Mouse (Mus musculus): ENCODE results near the gene Rpn1.
A peak's percentile ranks its signal among the peaks of the same experiment; 100 is the strongest.

Gene Rpn1

DNA sequence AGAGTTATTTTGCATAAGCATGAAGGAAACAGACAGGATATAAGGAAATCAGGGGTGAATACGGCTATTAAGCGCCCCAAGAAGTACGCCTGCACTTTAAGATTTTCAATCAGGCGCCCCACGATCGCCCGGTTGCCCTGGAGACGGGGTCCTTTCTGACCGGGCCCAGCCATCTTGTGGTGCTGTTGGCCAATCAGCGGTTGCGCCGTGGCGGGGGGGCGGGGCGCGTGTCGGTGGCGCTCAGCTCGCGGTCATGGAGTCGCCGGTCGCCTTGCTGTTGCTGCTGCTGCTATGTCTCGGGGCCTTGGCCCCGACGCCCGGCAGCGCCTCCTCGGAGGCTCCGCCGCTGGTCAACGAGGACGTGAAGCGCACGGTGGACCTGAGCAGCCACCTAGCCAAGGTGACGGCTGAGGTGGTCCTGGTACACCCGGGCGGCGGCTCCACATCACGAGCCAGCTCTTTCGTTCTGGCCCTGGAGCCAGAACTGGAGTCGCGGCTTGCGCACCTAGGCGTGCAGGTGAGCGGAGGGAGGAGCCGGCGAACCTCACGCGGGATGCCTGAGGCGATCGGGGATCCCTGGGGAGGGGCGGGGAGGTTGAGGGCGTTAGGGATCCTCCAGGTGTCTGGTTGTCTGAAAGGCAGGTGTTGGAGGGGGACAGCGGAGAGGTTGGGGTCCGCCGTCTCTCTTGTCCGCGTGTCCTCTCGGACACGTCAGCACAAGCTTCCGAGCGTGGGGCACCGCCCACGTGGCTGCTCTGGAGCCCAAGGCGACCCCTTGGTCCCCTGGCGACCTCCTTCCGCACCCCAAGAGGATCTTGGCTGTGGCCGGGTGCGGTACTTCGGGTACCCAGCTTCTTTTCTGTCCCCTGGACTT, at the start of gene Rpn1:
Gene Rpn1 (plus strand): TSS at position 205 of the 874 bp plus-strand sequence.
- peak; percentile 97 for DNase-seq

DNA sequence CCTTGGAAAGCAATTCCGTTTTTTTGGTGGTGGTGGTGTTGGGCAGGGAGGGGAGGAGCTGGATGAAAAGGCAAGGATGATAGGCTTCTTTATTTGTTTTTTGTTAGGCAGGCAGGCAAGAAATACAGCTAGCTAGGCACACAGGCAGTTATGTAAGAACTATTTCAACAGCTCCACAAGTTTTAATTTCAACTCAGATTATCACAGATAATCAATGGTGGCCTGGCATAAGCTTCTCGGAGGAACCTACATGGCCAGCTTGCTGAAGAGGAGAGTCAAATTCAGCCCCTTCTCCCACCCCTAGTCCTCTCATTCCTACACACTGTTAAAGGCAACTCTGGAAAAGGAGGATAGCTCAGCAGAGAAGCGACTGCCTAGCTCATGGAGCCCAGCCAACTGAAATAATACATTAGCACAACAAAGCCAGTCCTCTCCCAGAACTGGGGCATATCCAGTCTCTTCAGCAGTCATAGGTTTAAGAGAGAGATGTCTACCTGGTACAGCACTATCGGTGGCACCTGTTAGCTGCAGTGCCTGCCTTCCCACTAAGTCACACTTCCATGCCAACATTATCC, 46.7 kb upstream of the Rpn1 start:
- DNase-seq = peak; percentile 41

DNA sequence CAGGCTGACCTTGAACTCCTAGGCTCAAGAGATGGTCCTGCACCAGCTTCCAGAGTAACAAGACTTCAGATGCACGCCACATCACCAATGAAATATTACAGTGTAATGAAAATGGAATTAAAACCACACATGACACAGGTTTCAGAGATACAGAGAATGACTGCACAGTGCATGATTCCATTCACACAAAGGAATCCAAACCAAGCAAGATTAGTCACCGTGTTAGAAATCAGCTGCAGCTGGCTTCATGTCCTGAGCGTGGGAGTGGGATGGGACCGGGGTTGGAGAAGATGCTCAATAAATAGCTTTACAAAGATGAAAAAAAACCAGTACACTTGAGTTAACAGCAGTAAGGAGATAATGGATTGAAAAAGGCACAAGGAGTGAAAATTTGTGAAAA, 44.9 kb upstream of the Rpn1 start:
- no peak for DNase-seq

DNA sequence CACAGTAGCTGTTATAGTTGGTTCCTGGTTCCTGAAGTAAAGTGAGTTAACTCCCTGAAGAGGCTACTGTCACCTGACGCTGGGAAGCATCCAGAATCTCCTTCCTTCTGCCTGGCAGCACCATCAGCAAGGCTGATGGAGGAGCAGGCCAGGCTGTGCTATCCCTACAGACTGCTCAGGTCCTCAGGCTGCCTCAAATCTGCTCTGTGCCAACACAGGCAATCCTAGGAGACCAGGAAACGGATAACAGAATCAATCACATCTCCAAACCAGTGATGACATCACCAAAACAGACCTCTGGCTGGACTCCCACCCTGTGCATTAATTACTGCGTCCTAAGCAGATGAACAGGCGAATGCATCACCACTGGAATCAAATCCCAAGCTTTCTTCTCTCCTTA, 43.1 kb upstream of the Rpn1 start:
- no peak for DNase-seq

DNA sequence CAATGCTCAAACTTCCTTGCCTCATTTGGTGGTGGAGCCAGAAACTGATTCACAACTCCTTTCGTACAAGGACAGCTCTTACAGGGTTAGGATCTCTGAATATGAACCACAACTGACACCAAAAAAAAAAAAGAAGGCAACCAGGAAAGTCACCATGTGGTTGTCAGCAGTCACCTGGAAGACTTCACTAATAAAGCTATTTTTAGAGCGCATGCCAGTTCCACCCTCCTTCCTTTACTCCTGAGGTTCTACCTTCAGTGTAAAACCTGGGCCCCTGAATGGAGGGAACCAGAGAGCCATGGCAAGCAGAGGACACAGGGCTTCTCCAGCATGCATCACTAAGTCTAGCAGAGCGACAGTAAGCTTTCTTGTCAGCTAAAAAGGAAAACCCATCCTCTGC, 41.9 kb upstream of the Rpn1 start:
- no peak for DNase-seq

DNA sequence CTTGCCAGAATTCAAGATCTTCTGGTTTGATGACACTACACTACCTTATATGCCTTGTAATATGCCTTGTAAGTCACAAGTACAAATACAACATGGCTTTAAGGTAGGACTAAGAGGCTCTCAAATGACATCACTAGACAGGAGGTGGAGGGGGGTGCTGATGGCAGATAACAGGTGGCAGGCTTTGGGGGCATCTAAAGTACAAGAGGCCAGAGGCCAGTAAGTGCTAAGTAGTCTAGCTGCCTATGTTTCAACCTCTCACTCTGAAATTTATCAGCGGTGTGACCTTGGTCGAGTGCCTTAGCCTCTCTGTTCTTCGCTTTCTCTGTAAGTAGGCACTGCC, 40.1 kb upstream of the Rpn1 start:
- DNase-seq = no peak

DNA sequence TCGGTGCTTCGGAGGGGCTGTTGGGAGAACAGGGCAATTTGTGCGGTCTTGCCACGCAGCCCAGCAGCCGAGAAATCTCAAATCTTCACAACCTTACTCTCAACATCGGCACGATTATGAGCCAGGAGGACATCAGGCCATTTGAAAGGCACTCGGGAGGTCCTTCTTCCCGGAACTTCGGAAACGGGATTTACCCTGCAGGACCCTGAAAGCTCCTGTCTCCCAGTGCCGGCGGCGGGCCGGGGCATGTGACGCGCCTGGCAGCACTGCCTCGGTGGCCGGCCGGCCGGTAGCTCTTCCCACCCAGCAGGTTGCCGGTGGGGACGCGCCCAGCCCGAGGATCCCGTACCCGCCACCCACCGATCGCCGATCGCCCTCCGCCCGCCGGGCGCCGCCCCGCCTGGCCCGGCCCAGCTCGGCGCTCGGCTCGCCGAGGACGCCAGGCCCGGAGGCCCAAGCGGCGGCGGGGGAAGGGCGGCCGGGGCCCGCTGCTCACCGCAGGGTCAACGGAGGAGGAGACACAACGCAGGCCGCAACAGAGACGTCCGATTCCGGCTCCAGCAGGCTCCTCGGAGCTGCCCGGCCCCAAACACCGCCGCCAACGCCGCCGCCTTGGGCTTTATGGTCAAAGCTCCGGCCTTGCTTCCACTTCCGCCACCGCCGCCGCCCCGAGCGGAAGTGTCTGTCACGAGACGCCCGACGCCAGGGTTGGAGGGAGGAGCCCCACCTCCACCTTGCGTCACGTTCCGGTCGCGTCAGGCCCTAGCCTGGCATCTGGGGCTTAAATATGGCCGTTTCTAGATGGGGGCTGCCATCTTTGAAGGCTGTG, 39.5 kb upstream of the Rpn1 start, which contains the start of gene Rab7:
Gene Rab7 (minus strand): TSS at position 694 of the 829 bp plus-strand sequence.
- DNase-seq = peak; percentile 97

DNA sequence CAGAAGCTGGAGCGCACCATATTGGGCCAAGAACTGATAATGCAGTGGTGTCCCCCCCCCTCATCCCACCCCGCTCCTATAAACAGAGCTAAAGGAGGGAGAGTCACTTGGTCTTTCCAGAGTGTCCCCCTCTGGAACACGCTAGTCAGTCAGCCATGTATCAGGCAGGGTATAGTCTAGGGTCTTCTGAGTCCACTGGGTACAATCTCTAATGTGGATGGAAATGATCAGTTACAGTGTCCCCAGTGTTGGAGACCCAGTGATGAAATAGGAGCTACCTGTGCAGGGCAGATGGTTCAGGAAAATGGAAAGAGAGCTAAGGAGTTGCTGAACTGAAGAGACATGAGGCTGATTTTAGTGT, 38.9 kb upstream of the Rpn1 start:
- DNase-seq = peak; percentile 31

DNA sequence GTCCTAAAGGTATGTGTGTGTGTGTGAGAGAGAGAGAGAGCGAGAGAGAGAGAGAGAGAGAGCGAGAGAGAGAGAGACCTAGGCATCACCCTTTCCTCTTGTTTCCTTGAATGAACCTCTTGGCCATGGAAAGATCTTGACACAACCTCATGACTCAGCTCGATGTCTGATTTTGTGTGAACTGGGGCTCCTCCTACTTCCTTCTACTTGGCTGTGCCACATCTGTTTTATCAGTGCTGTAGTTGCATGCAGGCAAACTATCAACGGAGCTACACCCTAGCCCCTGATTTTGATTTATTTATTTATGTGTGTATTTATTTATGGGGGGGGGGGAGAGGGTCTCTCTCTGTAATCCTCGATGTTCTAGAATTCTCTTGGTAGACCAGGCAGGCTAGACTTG, 36.4 kb upstream of the Rpn1 start:
- no peak for DNase-seq

DNA sequence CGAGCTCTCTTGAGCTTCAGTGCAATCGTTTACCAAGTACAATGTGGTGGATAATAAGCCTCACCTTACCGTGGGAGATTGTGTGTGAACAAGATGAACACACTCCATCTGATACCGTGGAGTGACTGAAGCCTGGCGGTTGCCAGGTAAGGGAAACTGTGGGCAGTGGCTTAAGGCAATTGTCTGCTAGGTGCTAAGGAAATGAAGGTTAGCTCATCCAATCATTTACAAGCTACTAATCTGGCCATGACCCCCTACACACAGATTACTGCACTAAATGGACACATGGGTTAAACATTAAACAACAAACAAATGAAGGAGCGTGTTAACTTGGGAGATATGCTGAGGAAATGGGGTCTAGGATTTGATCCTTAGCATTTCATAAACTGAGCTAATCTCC, 35.3 kb upstream of the Rpn1 start:
- DNase-seq = peak; percentile 41

DNA sequence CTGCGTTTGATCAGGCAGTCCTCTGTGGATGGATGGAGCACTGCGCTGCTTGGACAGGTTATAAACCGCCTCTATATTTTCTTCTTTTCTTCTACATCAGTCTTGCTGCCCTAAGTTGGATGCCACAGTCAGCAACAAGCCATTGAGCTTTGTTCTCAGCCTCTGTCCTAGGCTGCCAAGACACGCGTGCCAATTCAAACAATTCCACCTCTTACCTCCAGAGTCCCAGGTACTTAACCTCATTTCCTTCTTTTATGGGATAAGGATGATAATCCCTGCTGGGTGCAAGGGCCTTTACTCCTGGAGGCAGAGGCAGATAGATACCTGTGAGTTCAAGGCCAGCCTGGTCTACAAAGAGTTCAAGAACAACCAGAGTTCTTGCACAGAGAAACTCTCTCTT, 33.1 kb upstream of the Rpn1 start:
- no peak for DNase-seq

DNA sequence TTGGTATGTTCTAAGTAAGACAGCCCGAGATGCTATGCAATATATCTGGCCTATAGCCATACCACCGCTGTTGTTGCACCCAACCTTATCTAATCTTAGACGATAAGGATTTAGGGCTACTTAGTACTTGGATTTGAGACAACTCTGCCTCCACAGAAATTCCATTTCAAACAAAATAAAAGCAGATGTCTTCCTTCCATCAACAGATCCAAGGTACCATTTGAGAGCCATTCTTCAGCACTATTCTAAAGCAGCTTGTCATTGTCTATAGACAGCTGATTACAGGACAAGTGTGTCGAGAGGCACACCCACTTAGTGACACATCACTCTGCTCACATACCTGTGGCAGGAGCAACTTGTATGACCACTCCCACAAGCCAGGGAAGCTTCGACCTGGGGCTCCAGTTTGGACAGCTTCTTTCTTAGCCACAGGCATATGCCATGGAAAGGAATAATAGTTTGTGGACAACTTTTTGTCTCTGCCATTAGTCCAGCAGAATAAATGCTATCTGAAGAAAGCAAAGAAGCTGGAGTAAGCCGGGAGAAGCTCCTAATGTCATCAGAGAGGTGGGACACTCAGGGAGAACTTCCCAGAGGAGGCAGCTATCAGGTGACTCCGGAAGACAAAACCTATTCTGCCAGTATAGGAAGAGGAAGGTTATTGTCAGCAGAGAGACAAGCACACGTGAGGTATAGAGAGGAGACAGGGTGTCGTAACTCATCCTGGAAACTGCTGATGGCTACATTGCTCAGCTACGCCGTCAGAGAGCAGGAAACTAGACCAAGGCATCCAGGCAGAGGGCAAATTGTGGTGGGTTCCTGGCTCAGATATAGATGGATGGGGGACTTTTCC, 30.8 kb upstream of the Rpn1 start:
- no peak for DNase-seq

DNA sequence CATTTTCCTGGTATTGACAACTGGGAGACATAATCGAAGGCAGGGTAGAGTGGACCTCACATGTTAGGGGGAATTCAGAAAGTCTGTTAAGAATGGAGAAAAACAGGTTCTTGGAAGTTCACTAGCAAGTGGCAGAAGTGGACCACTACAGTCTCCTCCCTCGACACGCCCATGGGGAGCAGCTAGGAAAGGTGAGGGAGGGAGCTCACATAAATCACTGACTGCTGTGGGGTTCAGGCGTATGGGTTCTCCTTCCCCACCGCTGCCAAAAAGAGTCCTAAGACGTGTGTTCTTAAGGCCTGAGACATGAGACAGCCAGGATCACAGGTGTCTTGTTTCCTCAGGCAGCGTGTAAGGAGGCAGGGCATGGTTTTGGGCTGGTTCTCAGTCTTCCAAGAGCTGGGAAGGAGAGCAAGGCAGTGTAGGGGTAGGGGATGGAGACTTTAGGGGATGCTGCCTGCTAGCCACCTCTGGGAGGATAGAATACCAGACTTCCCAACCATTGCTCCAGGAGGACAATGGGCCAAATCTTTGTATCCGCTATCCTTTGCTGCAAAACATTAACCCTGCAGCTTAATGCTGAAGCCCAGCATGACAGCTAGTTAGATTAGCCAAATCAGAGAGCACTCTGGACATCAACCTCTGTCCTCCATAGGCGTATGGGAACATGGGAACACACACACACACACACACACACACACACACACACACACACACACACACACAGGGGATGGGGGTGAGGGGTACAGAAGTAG, 30.0 kb upstream of the Rpn1 start:
- peak; percentile 64 for DNase-seq

DNA sequence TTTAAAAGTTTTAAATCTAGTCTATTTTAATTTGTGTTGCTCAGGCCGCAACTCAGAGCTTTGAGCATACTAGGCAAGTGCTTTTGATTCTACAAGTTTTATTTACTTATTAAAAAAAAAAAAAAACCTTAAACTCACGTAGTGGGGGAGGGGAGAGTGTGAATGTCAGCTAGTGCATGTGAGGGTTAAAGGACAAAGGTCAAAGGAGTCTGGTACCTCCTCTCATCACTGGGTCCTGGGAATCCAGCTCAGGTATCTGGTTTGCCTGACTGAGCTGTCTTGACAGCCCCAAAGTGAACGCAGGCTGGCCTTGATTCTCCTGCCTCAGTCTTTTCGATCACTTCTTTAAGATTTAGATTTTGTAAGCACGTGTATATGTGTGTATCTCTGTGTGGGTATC, 28.6 kb upstream of the Rpn1 start:
- DNase-seq = peak; percentile 64

DNA sequence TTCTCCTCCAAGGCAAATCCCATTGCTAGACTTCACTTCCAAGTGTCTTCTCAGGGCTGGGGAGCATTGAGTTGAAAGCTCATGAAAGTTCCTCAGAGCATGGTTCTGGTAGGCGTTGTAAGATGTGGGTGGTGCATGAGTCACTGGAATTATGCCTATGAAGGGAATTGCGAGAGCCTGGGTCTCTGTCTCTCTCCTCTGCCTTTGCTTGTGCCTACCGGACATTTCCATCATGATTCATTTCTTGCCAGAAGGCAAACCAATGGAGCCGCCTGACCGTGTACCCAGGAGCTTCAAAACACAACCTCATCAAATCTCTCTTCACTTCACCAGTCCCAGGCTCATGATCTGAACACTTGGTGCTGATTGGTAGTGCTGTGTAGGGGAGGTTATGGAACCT, 27.4 kb upstream of the Rpn1 start:
- DNase-seq = no peak

DNA sequence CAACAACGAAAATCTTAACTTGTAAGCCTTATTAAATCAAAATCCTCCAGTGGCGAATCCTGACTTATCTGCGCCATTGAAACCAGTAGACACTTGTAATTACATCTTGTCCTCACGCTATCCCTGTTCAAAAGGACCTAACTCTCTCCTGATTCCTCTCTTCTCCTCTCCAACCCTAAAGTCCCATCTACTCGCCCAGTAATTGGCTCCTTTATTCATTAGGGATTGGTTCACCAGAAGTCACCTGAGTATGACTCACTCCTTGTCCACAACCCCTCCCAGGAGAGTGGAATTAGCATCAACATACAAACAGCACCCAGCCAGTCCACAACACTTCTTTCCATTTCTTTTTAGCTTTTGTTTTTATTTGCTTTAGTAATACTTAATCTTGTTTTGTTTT, 24.4 kb upstream of the Rpn1 start:
- no peak for DNase-seq

DNA sequence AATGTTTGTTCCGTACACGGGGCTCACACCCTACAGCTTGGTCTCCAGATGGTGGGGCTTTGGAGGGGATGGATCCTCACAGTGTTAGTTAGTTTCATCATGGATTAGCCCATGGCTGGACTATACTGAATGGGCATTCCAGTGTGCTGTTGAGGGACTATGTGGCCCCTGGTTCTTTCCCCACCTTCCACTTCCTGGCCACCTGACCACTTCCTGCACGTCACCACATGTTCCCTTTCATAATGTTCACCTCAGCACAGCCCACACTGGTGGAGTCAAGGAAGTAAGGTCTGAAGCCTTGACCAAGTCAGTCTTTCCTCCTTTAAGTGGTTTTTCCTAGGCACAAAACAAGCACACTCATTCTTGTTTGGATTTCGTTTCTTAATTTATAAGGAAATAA, 23.7 kb upstream of the Rpn1 start:
- DNase-seq = no peak

DNA sequence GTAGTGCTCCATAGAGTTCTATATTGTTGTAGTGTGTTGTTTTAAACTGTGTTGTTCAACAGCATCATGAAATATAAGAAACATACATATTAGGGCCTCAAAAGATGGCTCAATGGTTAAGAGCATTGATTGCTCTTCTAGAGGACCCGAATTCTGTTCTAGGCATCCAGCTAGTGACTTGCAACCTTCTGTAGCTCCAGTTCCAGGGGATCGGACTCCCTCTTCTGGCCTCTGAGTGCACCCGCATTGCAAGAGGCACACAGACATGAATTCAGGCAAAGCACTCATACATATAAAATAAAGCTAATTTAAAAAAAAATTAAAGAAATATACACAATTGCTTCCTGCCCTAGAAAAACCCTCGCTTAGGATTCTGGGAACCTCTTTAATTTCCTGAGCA, 22.9 kb upstream of the Rpn1 start:
- no peak for DNase-seq

DNA sequence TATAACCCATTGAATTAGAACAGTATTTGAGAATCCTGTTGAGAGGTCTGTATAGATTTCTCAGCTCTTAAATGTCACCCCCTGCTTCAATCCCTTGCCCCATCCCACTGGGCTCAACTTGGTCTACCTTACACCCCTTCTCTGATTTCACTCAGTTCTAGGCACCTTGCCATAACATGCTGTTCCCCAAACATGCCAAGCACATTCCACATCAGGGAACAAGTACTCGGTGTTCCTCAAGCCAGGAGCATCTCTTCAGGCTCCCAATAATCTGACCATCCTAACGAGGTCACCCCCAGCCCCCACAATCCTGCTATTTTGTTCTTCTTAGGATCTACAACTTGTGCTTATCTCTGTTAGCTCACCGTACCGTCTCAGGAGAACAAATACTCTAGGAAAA, 21.9 kb upstream of the Rpn1 start:
- DNase-seq = no peak

DNA sequence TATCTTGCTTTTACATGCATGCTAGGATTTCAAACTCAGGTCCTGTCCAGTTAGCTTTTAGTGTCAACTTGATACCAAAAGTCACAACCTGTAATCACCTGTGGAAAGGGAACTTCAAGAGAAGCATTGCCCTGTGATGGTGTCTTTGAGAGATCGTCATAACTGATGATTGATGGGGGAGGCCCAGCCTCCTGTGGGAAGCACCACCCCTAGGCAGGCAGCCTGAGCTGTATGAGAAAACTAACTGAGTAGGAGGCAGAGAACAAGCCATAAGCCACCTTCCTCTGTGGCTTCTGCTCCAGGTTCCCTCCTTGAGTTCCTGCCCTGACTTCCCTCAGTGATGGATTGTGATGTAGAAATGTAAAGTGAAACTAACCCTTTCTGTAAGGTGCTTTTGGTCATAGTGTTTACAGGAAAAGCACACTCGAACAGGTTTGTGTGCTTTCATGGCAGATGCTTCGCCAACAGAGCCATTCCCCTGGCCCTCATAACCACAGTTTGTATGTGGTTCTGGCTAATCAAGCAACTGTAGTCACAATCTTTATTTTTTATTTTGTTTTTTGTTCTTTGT, 20.1 kb upstream of the Rpn1 start:
- no peak for DNase-seq

DNA sequence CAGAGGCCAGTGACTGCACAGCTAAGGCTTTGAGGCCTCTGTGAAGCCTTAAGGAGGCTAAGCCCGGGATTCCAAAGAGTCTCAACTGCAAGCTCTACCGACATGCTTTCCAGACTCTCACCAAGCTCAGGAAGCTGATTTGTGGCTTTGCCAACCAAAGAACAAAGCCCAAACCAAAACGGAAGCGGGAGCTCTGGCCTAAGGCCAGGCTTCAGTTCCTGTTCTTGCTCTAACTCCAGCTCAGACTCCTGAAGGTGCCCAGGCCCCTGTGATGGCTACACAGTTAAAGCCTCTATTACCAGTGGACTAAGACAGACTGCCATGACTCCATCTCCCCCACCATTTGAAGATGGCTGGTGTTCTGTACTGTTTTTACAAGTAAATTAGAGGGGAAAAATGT, 19.2 kb upstream of the Rpn1 start:
- peak; percentile 73 for DNase-seq

DNA sequence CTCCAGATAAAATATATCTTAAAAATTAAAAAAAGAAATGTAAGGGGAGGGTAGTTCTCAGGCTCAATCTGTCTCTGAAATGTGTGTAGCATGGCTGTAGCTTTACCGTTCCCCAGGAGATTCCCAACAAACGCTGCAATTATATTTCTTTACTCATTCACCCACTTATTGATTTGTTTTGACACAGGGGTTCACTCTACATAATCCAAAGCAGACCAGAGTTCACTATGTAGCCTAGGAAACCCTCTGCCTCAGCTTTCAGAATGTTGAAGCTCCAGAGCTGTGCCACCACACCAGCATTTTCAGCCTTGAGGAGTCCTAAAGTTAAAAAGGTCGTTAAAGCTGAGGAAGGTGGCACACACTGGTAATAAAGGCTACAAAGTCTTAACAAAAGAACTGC, 18.3 kb upstream of the Rpn1 start:
- DNase-seq = no peak
